Mouse (Mus musculus) cerebellum, postnatal 4 days (tissue): ENCODE data around the gene Zfp420.

Experiments used
- DNase-seq, 2 experiments: peaks; one replicate each; pipeline ENCODE4 v3.0.0; 2022; ENCODE audit warnings: low spot score in 2 of 2, mixed read lengths in 1 of 2

Zfp420 gene

GRCm38 (mm10) chr7:29904101-29904500 is 44.3 kb downstream of the Zfp420 start:
- DNase-seq = no peak

DNA sequence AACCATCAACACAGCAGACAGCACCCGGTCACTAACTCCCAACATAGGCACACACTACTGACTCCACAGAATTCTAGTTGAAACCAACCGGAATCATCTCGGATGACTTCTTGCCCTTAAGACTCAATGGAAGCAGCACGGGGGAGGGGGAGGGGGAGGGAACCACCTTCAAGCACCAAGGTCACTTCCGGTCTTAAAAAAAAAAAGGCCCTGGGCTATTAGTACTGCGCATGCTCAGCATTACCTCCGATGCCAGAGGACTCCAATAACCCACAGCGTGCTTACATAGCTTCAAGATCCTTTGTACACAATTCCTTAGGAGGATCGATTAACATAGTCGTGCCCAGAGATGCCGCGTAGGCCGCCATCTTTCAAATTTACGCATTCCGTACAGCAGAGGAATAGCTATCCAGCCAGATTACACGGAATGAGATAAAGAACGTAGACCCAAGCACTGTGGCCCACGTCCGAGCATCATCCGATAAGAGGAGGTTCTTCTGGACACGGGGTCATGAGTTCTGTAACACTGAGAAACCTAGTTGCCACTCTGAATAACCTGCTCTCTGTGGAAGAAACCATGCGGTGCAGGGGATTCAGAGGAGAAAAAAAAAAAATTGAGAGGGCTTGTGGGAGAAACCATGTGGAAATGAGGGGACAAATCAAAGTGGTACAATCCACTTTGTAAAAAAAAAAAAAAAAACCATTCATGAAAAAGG is 46.3 kb downstream of the Zfp420 start, which contains the start of gene Zfp27:
Gene Zfp27 (minus strand): TSS at position 607 of the 716 bp plus-strand sequence.
- DNase-seq = peak; percentile 23 to 64

- DNase-seq = no peak
Measured at GRCm38 (mm10) chr7:29906682-29907058, 46.9 kb downstream of the Zfp420 start.

- DNase-seq = no peak
Measured at GRCm38 (mm10) chr7:29907206-29907605, 47.4 kb downstream of the Zfp420 start.

- DNase-seq = peak; percentile 58 to 77
Measured at GRCm38 (mm10) chr7:29908130-29908950, 48.6 kb downstream of the Zfp420 start, which contains the start of gene Zfp383. TSS of gene Zfp383 (plus strand) at chr7:29908223.

- no peak for DNase-seq
Measured at GRCm38 (mm10) chr7:29910252-29910651, 50.5 kb downstream of the Zfp420 start.

DNA sequence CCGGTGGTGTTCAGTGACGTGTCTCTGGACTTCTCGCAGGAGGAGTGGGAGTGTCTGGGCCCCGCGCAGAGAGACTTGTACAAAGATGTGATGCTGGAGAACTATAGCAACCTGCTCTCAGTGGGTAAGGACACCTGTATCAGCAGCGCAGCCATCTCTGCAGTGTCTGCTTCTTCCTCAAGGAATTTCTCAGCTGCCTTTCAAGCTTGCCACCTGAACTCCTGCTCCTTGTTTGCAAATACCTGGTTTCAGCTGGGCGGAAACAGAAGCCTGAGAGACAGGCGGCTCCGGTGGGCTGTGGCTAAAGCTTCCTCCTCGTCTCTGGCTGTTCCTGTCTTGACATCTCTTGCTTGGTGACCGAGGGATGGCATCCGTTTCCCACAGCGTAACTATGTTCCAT is 52.4 kb downstream of the Zfp420 start:
- DNase-seq = no peak

GRCm38 (mm10) chr7:29917371-29918061 is 57.7 kb downstream of the Zfp420 start:
- DNase-seq = no peak

GRCm38 (mm10) chr7:29918062-29918453 is 58.3 kb downstream of the Zfp420 start:
- no peak for DNase-seq

GRCm38 (mm10) chr7:29921439-29922093 is 61.8 kb downstream of the Zfp420 start:
- DNase-seq = no peak

- DNase-seq = no peak
Measured at GRCm38 (mm10) chr7:29922780-29923179, 63.0 kb downstream of the Zfp420 start.
